Mouse (Mus musculus): ENCODE measurements at regions not wholly inside any gene's neighbourhood (a gene's known extent, or its start where the extent isn't known, plus 50 kb on each side); places are given as distances from the start of the nearest gene placed in this dataset.

DNA sequence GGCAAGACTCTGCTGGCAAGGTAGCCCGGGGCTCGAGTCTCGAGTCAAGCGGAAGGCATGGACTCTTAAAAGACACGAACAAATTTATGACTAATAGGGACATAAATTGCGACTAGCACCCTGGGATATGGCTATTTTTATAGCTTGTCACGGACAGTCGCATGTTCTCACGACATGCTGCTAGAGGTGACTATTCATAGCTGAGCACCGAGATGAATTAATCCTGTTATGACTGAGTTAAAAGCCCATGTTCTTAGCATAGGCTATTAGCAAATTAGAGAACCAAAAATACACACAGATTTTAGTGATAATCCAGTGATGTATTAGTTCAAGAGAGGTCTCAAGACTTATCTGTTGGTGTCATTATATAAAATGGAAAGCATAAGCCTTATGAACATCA, 539.2 kb downstream of the Gm19410 start:
- DNase-seq, result no peak

DNA sequence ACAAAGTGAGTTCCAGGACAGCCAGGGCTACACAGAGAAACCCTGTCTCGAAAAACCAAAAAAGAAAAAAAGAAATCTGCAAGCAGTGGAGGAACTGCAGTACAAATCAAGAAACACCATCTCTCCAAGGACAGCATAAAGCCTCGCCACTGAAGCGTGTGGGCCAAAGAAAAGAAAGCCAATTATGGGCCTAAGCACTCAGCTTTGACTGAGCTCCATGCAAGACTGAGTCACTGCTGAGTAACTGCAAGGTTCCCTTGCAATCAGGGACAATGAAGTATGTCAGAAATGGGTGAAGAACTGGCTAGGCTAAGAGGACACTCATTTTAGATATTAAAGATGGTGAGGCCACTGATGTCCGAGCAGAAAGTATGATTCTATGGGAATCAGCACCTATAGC, 540.7 kb downstream of the Gm19410 start:
- DNase-seq, result no peak

DNA sequence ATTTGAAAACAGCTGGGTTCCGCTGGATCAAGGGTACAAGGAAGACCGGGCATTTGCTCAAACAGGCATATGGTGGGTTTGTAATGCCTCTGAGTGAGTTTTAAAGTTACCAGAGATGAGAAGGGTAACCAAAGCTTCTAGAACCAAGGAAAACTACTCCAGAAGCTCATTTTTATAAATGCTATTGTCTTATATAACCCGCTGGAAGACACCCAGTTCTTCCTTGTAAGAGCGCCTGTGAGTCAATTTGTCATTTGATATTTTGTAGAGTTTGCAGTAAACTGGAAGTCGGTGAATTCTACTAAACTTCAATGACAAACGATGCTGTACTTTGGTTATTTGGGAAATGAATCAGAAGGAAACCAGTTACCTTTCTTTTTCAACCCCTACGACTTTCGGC, 541.9 kb downstream of the Gm19410 start:
- no peak for DNase-seq

DNA sequence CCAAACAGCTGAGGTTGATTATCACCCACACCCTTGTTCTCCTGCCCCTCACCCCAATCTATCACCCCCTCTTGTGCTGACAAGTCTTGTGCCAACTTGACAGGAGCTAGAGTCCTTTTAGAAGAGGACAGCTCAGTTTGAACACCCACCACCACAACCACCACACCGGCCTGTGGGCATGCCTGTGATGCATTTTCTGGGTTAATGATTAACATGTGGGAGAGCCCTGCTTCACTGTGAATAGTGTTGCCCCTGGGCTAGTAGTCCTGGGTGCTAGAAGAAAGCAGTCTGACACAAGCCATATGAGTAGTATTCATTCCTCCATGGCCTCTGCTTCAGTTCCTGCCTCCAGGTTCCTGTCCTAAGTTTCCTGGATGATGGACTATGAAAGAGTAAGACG, 542.5 kb downstream of the Gm19410 start:
- DNase-seq, result no peak

DNA sequence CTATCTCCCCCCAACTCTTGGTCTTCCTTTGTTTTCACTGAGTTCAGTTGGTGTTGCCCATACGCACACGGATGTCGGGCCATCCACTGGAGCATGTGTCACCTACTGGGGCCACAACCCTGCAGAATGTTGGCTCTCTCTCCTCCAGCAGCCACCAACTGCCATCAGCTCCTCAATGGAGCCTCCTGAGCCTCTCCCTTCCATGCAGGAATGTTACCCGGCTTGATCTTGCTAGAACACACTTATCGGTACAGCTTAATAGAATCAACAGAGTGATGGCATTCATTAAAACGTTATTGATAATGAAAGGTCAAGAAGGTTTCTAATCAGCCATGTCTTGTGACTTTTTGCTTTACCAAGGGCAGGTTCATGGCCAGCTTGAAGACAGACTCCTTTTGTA, 543.7 kb downstream of the Gm19410 start:
- no peak for DNase-seq

DNA sequence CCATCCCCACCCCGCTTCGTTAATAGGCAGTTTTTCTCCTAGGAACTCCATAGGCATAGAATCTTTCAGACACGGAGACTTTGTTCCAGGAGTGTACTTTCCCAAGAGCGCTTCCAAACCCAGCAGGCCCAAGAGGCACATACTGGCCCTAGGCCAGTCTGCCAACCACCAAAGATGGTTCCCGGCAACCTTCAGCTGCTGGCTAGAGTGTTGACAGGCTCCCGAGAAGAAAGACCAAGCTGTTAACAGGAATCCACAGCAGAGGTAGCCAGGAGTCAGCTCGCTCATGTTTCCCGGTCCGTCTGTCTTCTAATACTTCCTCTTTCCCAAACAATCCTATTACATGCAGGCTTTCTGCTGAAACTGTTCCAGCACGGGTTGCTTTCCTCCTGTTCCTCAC, 544.4 kb downstream of the Gm19410 start:
- no peak for DNase-seq

DNA sequence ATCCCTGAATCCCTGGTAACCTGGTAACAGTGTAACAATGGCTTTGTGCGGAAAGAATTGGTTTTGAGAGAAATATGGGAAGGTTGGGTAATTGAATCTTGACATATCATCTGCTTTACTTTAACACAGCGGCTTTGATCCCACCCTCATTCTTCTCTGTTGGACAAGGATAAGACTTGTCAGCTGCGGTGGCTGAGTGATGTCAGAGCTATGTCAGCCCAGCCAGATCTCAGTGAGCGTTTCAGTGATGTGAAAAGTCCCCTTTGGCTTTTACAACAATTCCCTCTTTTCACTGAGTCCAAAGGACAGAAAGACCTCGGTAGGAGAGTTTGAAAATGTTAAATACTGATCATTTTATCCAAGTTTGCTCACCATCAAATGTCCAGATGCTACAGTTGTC, 546.1 kb downstream of the Gm19410 start:
- DNase-seq, result no peak

DNA sequence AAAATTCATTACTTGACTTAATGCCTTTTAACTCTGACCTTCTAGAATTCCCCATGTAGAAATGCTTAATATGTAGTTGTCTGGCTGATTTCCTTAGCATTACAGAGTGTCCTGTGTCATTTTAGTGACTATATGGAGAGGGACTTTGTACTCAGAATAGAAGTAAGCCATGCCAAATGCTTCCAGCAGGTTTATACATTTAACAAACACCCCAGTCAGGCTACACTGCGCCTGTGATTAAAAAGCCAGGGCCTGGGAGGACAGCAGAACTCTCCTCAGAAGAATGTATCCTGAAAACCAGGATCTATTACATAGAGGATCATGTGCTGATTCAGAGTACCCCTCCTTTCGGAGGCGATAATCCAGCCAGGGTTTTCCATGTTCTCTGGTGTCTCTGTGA, 547.4 kb downstream of the Gm19410 start:
- DNase-seq, result no peak

DNA sequence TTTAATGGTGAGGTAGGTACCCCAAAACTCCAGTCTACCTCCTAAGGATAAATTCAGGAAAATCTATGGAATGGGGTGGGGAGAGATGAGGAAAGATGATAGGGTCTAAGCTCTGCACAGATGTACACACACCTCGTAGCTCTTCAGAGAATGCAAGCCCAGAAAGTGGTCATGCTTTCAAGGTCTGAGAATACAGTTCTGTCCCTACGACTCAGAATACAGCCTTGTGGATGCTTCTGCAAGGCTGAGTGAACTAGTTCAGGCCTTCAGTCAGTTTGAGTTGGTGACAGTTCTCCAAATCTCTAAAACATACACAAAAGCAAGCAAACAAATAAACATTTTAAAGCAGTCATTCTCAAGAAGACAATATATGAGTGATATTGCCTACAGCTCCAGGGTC, 552.8 kb downstream of the Gm19410 start:
- DNase-seq, result no peak

DNA sequence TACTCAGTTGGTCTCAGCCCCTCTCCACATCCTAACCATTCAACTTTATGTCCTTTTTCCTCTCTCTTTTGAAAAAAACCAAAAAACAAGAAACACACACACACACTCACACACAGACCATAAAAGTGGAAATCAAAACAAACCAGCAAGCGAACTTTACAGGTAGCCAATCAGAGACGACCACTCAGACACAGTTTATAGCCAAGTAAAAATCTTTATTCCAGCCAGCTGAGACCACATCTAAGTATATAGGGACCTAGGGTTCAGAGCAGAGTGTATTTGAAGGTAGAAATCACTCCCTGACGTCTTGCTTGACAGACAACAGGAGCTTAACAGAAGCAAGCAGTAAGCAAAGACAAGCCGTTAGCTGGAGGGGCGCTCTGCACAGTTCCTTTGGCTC, 553.3 kb downstream of the Gm19410 start:
- peak; percentile 5 to 21 for DNase-seq

DNA sequence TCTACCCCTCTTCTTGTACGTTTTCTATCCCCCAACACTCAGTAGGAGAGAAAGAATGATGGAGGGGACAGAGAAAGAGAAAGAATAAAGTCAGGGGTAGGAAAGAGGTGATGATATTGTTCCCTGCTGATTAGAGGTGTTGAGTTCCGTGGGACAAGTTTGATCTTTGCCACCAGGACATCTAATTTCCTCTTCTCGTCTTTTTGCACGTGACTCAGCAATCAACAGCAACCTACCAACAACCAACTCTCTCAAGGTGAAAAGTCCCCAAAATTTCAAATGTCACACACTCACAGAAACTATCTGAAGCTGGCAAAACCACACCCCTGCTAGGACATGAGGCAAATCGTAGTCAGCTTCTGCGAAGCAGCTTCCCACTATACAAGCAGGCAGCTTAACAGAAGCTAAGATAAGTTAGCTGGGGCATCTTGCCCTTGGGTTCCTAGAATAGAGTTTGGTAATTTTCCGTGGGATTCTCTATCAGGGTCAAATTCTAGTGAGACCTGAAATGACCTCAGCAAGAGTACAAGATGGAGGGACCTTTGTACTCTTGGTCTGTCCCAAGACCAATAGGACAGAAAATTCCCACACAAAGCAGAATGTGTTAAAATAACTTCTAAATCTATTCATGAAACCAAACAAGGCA, 553.8 kb downstream of the Gm19410 start:
- no peak for DNase-seq

DNA sequence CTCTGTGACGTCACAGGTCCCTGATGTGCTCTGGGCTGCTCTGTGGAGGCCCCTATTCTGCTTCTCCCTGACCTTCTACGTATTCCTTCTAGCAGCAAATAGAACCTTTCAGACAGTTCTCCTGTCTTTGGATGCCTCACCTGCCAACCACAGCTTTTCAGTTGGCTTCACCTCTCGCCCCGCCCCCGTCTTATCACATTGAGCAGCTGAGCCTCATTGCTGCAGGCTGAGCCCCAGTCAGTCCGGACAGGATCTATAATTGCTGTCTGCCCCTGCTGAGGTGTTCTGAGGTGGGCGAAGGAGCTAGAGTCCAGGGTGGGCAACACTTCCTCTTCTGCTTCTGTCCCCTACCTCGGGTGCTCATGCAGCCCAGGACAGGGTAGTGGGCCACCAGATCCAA, 556.5 kb downstream of the Gm19410 start:
- DNase-seq, result no peak

DNA sequence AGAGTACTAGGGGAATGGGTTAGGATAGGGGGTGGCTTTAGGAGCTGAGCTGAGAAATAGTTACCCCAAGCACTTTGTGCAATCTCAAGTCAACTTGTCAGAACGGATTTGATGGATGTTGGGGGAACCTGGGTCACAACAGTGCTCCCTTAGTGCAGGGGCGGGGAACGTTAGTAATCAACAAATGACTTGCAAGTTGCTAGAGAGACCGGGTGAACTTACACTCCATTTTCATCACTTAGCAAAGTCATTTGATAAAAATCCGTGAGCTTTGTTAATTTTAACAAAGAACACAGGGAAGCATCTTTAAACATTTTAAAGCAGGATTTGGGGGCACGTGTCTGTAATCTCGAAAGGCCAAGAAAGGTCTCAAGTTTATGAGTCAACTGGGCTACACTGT, 557.0 kb downstream of the Gm19410 start:
- DNase-seq, result no peak

DNA sequence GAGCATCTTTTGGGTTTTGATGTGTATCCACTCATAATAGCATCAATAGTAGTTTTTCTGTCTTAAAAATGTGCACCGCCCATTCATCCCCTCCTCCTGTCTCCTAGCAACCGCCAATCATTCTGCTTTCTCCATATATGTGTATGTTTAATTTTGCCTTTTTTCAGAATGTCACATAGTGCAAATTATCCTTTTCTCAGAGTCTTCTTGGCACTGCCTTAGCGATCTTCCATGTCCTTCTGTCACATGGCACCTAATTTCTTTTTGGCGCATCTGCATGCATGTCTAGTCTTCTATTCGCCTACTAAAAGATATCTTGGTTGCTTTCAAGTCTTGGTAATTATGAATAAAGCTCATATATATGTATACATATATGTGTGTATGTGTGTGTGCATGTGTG, 573.0 kb downstream of the Gm19410 start:
- no peak for DNase-seq

DNA sequence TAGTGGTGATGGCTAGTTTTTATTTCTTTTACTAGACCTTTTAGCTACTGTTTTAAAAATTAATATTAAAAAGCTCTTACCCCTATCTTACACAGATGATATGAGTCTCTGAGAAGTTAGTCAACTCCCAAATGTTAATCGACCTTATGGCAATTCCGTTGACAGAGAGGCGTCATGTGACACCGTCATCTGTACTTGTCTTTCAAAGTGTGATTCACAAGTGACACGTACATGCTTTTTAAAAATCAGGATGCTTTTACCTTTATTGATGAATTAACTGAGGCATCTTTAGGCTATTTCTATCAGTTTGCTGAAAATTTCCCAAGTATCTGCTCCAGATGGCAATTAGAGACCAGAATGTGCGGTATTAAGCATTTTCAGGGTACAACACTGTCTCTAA, 573.9 kb downstream of the Gm19410 start:
- no peak for DNase-seq

DNA sequence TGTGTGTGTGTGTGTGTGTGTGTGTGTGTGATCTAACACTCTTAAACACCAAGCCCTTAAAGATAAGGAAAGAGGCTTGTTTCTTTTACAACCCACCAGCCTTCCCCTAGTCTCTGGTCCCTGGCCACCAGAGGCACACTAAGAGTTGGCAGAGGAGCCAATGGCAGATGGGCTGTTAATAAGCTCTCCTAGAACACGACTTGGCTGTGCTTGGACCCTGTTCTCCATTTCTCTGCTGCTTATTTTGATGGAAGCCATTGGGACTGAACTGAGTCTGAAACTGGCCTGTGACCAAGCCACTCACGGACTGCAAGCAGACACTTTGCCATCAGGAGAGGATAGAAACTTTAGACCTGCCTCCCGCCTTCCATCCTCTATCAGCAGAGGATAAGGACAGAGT, 574.9 kb downstream of the Gm19410 start:
- no peak for DNase-seq

DNA sequence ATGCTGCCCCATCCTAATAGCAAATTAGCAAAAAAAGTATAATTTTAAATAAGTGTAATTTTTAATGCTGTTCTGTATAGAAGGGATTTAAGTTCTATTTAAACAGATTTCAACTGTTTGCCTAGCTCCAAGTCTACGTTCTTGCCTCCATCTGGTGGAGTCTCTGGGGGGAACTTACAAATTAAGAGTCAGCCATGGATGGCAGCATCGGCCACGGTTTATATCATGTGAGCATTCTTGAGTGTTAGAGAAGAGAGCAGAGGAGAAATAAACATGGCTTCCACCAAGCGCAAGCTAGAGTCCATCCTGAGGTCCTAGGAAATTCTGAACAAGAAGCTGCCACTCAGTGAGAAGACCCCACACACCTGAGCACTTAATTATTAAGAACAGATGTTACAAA, 576.4 kb downstream of the Gm19410 start:
- no peak for DNase-seq

DNA sequence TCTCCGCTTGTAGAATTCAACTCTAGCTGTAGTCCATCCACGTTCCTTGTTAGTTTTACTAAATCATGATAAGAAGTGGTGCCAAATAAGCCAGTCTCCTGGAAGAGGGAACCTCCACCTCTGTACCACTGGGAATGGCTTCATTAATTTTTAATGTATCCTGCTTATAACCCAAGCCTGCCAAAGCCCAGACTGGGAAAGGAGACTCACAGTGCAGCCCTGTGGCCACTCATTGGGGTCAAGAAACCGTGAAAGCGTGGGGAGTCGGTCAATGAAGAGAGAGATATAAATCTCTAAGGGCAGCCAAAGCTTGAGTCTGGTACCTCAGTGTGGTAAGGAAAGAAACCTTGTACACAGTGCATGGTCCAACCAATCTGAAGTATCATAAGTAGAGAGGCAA, 577.1 kb downstream of the Gm19410 start:
- no peak for DNase-seq

DNA sequence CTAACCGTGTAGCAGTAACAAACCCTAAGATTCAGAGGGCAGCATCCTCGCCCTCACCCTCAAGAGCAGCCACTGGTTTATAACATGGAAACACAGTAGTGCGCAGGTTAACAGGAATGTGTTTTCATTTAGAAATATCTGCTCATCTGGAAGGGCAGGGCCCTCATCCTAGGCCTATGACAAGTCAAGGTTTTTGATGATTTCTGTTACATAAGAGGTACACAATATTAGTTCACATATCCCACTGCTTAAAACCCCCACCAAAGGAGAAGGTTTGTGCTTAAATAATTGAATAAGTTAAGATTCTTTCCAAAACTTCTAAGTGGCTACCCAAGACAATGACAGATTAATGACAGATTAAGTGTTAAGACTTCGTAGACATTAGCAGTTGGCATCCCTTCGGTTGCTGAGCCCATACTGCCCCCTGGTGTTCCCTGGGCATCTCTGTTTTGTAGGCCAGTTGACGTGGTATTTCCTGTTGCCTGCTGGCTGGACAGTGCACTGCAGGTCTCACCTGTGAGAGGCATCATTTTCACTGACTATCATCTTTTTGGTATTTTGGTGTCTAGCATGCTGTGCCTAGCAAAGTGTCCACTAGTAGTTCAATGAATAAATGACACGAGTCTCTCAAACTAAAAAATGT, 581.2 kb downstream of the Gm19410 start:
- peak; percentile 83 to 85 for DNase-seq

DNA sequence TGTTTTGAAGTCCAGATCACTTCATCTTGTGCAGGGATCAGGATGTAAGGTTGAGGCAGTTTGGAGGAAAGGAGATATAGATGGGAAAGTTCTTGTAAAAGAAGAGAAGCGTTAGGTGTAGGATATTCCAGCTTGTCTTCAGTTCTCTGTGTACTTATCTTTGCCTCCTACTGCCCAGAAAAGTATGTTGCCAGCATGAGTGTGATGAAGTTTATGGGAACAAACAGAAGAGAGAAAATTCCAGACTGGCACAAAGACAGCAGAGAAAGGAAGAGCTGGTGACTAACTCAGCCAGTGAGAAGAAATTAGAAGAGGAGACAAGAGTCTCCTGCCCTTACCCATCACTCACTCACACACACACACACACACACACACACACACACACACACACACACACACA, 582.5 kb downstream of the Gm19410 start:
- no peak for DNase-seq

DNA sequence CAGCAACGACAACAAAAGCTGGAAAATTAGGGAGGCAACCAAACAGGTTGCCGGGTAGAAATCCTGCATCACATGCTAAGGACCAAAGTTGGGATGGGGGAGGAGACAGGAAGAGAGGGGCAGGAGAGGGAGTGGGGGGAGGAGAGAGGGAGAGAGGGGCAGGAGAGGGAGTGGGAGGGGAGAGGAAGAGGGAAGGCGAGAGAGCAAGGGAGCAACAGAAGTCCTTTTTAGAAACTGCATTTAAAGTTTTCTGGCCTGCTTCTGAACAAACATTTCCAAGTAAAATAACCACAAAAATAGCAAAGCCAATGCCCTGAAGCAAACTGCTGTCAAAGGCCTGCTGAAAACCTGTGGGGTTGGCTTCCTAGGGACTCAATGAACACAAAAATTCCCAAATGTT, 589.3 kb downstream of the Gm19410 start:
- DNase-seq, result no peak

DNA sequence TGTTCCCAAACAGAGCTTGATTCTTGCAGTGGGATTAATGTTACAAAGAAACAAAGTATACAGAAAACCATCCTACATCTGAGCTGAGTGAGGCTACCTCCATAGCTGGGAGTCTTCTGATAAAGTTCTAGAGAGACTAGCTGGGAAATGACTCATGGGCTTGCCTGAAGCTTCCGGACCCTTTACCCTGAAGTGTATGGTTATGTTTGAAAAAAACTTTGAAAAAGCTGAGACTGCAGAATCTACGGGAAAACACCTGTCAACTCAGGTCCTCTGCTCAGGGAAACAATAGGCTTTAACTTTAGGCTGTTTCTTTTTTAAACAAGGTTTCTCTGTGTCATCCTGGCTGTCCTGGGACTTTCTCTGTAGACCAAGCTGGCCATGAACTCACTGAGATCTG, 593.4 kb downstream of the Gm19410 start:
- DNase-seq, result no peak

DNA sequence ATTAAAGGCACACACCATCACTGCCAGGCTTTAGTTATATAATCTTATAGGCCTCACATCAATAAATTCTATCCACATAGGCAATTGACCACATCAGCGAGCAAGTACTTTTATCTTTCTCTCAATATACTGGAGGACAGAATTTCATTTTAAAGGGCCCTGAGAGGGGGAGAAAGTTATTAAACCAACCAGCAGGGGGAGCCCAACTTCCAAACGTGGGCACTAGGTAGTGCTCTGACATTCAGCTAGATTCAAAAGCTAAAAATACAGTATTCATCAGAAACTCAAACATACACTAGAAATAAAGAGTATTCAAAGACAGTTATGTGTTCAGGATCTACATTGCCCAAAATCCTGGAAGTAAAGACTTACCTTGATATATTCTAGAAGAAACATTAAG, 595.7 kb downstream of the Gm19410 start:
- DNase-seq, result peak; percentile 23 to 33

DNA sequence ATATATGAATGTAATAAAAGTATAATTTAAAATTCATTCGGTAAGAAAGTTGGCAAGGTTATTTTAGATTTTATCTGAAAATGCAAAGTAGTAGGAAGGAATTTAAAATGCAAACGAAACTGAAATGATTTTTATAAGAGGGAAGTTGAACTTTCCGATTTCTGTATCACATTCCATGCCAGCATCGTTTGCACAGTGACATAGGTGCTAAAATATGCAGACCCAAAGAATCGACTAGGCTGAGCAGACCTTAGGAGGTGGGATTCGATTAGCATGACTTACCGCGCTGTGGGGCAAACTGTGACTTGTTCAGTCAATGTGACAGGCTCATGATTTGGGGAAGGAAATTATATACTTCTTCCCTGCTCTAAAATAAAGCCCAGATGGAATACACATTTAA, 596.2 kb downstream of the Gm19410 start:
- DNase-seq, result no peak

DNA sequence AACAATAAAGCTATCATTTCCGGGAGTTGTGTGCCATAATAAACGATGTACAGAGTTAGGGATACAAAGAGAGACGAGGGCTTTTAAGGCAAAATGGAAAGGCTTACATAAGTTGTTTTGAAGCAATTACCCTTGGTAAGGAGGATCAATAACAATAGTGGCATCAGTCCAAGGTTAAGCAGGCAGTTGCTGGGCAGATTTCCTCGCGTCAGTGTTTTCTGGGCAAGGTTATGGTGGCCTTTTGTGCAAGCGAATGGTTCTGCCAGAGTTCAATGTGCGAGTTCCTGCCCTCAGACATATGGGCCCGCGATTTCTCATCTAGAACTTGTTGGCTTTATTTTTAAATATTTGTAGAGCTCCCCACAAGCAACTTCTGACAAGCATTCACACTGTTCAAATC, 597.7 kb downstream of the Gm19410 start:
- no peak for DNase-seq
